Mouse (Mus musculus) cerebellum, adult 9-10 months (tissue): ENCODE data around the gene Slc12a6.

ENCODE experiments used
- DNase-seq: peaks from one replicate; pipeline ENCODE4 v3.0.0; 2022

Gene Slc12a6

DNA sequence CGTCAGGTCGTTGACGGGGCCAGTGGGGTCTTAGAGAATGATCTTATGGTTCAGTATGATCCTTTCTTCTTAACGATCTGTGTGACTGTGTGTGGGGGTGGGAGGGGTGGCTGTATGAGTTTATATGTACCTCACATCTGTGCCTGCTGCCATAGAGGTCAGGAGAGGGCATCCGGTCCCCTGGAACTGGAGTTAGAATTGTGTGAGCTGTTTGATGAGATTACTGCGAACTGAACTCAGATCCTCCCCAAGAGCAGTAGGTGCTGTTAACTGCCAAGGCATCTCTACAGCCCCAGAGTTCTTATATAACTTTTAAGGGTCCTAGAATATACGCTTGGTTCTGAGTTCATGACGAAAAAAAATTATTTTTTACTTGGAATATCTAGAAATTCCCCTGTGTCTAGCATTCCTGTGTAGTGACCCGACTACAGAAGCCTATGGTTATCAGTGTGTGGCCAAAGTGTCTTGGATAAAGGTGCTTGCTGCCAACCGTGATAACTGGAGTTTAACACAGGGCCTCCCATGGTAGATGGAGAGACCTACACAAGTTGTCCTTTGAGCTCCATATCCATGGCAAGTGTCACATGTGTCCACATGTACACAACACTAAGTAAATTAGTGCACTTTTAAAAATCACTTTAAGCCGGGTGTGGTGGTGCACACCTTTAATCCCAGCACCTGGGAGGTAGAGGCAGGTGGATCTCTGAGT lies 62.6 kb downstream of the Slc12a6 start:
- no peak for DNase-seq

DNA sequence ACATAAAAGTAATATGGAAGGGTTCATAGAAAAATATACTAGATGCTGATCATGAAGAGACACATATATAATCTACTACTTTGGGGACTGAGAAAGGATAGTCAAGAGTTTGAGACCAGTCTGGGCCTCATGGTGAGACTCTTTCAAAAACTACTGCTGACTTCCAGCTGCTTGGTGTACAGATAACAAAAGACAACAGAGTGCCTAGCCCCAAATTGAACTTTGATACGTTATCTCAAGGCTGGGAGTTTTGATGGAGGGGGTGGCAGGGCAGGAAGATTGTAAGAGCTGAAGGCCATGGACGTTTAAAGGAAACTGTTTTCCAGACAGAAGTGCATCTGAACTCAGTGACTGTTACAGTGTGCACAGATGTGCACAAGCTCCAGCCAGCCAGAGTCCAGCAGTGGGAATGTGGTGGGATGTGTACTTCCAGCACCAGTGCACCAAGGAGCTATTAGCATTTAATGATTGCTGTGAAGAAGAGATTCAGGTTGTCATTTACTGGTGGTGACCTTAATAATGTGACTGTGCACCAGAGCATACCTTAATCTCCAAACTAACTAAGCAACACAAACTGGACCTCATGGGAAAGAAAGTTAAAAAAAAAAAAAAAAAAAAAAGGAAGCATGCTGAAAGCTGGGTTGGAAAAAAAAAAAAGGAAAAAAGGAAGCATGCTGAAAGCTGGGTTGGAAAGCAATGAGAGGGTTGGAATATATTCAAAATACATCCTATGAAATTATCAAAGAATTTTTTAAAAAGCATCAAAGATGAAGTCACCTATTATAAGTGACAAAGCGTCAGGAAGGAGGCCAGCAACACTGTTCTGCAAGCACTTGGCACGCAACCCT lies 66.7 kb downstream of the Slc12a6 start:
- no peak for DNase-seq

DNA sequence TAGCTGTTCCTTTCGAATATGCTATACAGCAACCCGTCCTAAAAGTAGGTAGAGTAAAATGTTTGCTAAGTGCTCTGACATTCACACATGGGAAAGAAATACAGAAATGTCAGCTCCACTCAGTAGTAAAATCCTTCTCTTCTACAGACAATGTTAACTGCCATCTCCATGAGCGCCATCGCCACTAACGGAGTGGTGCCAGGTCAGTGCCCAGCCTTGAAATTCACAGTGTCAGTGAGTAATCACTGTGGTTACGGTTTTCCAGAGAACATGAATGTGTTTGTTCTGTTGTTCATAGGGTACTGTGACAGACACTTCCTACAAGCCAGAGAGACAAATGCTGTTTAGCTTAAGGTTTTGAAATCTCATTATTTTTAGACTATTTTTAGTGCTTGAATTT lies 71.6 kb downstream of the Slc12a6 start:
- no peak for DNase-seq

DNA sequence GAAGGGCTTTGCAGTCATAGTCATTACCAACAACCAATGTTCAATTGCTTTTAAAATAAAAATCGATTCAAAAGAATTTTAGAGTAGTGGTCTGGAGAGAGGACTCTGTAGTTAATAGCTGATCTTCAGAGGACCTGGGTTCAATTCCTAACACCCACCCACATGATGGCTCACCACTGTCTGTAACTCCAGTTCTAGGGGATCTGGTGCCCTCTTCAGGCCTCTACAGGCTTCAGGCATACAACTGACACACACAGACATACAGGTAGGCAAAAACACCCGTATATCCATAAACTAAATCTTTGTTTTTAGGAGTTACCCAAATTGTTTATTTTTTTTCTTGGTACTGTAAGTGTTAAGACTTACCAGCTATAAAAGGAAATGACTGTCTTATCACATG lies 74.1 kb downstream of the Slc12a6 start:
- DNase-seq = no peak

DNA sequence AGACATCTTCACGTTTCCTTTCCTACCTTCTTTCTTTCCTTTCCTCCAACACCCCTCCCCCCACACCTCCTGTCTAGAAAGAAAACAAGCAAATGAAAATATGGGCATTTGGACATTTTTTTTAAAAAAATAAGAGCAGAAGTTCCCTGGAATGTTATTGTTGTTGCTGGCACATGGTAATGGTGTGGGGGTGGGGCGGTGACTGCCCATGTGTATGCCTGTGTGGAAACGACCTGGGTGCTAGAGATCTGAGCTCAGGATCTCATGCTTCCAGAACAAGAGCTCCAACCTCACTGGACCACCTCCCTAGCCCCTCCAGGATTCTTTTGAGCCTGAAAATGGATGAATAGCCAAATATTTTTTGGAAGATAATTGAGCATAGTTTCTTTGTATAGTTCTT lies 75.5 kb downstream of the Slc12a6 start:
- DNase-seq = no peak

DNA sequence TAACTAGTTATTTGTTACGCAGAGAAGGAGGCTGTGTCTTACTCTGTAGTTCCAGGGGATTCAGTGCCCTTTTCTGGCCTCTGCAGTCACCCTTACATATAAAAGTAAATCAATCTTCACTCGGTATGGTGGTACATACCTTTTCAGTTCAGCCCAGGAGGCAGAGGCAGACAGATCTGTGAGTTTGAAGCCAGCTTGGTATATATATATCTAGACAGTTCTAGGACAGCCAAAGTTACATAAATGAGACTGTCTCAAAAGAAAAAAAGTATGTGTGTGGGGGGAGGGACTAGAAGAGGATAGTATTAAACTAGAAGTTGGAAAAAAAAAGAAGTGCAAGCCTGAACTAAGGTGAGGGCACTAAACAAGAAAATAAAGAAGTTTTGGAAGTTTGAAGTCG lies 82.6 kb downstream of the Slc12a6 start:
- no peak for DNase-seq

DNA sequence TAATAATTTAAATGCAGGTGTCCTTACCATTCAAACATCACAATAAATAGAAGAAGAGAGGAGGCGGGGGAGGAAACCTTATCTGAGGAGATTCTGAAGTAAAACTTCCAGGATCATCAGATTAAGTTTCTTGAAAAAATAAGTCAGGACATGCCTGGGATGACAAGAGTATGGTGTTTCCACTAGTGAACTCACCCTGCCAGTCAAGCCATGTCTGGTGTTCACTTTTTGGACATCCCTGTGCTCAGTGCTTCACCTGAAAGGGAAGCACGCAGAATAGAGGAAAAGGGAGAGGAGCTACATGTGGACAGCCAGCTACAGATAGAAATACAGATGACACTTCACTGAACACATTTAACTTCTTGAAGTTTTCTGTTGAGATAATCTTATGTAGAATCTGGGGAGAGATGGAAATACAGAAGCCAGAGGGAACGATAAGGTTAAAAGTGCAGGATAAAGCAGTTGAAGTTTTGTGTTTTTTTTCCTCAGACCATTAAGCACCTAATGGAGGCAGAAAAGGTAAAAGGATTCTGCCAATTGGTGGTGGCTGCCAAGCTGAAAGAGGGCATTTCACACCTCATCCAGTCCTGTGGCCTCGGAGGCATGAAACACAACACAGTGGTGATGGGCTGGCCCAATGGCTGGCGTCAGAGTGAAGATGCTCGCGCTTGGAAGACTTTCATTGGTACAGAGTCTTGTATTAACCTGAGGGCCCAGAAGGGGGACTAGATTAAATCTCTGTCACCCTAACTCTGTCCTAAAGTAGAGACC lies 88.2 kb downstream of the Slc12a6 start:
- DNase-seq = no peak

DNA sequence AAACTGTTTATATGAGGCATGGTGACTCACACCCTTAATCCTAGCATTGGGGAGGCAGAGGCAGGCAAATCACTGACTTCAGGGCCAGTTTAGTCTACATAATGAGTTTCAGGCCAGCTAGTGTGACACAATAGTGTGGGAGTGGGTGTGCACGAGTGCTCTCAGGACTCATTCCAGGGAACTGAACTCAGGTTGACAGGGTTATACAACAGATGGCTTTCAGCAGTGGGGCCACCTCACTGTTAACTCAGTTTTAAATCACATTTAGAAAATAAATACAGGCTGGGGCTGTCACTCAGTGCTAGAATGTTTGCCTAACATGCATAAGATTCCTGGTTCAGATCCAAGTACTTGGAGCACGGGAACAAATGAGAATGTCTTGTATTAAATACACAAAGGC lies 94.0 kb downstream of the Slc12a6 start:
- no peak for DNase-seq

DNA sequence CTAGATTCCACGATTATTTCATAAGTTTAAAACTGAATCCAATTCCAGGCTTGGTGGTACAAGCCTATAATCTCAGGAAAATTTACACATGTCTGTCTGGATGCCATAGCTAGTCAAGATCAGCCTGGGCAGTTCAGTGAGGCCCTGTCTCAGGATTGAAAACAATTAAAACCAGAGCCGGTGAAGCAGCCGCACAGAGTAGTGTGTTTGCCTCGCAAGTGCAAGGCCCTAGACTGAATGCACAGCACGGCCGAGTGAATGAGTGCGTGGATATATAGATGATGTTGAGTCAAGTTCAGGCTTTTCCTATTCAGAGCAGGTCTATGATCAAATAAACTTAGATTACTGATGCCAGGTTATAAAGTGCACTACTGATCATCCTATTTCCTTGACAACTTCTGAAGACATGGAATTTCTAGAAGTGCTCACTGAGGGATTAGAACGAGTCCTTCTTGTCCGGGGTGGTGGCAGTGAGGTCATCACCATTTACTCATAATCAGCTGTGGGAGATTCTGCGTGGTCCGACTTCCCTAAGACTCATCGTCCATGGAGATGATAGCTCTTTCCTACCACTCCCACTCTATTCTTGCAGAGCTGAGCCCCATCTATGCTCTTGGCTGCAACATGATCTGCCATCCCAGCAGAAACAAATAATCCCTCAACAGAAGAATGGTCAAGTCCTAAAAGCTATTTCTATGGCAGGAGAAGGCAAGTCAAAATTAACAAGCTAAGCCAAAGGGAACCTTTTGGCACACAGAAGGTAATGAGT lies 94.6 kb downstream of the Slc12a6 start:
- DNase-seq = no peak

DNA sequence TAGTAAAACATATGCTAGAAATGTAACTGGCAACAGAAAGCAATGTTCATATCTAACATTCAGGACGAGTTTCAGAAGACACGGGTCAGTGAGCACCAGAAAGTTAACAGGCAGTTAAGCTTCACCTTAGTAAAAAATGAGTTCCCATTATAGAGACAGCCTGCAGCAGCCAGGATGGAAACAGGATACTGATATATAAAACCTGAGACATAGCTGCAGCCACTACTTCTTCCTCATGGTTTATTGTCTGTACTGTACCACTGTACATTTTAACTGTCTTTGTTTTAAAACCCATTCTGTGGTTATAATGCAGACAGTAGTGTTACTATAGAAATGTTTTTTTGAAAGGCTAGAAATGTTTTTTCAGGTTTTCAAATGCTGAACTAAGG lies 95.2 kb downstream of the Slc12a6 start:
- DNase-seq = no peak

DNA sequence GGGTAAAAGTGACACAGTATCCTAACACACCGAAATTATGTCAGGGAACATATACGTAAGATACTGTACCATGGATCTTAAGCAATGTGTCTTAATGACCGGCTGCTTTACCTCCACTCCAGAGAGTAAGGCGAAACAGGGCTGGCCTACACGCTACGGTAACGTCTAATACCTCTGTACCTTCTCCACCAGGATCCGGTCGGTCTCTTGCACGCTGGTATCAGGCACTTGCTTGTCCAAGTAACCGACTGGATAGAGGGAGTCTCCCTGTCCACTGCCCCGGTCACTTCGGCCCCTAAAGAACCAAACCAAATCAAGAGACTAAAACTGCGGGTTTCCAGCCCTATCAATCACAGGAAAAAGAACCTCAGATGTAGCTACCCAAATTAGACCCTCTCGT lies 101.6 kb downstream of the Slc12a6 start:
- no peak for DNase-seq

DNA sequence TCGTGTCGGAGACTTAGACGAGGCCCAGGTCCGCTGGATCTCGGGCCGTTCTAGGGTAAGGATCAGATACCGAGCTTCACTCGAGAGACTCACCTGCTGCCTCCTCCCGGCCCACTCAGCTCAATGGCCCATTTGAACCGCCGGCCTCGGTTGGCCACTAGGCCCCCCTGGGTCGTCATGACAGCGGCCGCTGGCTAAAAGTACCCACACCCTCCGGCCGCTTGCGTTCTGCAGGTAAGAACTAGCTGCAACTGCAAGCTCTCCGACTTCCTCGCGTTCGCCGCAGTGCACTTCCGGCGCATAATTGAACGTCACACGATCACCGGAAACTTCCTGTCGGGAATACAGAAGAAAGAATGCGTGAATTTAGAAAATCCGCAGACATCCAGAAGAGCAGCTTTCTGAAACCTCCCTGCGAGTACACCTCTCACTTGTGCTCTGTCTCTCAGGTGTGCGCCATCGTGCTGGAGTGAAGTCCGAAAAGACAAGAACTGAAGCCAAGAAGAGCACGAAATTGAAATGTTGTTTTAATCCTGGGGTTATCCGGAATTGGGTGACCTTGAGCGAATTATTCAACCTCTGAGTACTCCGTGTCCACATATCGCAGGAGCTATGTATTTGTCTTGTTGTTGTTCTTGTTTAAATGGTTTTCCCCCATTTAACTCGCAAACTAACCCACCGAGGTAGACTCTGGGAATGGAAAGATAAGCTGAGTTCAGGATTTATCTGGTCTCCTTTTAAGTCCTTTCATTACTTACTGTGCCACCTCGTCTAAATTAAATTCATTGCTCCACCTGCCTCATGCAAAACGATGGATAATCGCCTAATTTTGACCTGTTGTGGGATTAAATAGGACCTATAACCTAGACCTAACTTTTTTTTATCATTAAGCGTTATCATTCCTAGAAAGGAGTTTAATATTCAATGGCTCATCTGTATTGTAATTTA lies 102.4 kb downstream of the Slc12a6 start, which contains the start of gene Emc4:
TSS of gene Emc4 (minus strand) at position 302 of the 948 bp plus-strand sequence.
- DNase-seq = peak; percentile 90

DNA sequence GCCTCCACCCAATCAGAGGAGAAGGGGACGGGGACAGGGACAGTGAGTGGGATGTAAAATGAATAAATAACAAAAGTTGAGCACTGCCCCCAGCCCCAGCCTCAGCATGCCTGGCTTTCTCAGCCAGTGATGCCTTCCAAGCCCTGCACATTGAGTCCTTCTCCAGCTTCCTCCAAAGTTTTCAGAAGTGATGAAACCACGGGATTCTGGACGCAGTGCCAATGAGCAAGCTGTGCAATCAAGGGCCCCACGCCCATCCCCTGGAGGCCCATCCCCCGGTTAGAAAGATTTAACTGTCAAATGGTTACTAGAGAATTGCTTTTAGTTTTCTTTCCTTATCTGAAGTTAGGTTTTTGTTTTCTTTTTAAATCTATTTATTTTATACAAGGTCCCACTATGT lies 104.3 kb downstream of the Slc12a6 start:
- no peak for DNase-seq

DNA sequence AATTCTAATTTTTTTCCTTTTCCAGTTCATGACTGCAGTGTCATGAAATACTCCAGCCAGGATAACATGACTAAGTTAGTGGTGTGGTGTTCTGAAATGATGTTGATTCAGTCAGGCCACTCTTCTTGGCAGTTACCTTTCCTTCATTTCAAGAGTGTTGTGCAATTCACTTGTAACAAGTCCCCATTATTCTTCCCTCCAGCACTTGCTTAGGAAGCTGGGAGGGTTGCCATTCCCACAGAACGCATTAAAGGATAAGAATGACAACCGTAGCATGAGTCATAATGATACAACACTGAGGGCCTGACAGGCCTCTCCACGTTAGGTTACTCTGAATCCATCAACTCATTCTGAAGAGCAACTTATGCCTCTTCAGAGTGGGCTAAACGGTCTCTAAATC lies 107.5 kb downstream of the Slc12a6 start:
- DNase-seq = no peak

DNA sequence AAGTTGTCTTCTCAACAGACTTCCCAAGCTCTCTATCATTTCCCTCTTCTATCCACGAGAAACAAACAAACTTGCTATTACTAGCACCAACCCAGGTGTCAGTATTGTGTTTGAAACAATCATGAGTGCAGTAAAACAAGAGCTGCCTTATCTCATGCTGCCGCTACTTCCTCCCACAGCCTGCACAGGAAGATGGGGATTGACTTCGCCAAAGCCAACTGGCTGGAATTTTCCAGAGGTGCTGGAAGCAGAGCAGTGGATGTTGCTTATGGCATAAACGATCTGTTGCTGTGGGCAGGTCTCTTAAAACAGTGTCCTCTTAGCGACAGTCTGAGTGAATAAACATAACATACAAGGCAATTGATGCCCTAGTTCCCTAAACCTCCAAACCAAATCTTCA lies 109.0 kb downstream of the Slc12a6 start:
- DNase-seq = no peak

DNA sequence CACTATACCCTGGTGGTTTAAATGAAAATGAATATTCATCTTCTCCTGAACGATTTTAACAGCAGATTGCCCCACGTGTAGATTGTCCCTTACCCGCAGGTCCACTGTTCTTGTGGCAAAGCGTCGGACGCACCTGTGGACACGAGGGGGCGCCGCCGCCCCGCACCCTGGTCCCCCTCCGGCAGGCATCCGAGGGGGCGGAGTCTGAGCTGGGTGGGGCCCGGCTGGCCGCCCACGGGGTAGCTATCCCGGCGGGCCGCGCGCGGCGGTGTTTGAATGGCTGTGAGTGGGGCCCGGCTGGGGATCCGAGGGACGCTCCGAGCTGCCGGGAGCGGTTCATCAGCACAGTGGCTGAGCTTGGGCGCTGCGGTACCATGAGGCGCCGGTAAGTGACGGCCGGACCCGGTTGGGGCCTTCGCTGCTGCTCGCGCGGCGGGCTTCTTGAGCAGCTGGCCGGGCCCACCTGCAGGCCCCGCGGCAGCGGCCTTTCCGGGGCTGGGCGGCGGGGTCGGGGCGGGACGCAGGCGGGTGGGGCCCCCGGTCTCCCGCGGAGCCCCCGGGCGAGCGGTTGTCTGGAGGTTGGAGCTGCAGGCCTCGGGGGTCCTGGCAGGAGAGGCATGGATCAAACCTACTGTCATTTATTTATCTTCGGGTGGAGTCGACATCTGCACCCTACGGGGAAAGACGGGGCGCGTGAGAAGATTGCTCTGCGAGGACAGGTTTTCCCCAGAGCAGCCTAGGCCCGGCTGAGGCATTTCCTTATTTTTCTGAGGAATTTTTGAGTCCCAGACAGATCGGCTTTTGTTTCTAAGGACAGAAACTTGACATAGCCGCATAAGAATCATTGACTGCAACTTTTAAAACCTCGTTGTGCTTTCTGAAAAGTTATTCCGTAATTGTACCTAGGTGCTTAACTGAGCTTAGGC lies 113.6 kb downstream of the Slc12a6 start, which contains the start of gene Katnbl1:
TSS of gene Katnbl1 (plus strand) at position 239 of the 926 bp plus-strand sequence.
- DNase-seq = peak; percentile 91

DNA sequence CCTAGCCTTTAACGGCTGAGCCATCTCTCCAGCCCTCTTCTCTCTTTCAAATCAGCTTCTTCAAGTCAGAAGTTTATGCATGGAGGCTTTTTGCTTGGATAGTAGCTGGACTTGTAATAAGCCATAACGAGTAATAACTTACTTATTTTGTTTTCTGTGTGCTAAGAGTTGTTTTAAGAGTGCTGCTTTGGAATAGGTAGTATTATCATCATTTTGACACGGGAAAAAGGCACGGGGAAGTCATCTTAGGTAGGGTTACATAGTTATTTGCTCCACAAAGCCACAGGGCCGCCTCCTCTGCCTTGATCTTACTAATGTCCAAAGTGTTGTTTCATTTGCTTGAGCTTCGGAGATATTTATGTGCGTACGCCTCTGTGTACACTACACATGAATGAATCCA lies 114.5 kb downstream of the Slc12a6 start:
- no peak for DNase-seq

DNA sequence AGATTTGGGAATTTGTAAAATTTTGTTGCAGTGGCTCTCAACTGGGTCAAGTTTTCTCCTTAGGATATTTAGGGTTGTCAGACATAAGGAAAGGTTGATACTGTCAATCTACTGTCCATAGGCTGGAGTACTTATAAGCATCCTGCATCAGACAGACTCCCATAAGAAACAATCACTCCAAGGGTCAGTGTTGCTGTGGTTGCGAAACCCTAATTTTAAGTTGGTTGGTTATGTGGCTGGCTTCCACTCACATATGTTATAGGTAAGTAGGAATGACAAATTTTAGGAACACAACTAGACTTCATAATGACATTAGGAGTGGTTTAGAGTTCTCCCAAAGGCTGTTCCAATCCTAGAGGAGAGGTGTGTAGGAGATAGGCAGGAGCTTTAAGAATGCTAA lies 115.6 kb downstream of the Slc12a6 start:
- DNase-seq = no peak

DNA sequence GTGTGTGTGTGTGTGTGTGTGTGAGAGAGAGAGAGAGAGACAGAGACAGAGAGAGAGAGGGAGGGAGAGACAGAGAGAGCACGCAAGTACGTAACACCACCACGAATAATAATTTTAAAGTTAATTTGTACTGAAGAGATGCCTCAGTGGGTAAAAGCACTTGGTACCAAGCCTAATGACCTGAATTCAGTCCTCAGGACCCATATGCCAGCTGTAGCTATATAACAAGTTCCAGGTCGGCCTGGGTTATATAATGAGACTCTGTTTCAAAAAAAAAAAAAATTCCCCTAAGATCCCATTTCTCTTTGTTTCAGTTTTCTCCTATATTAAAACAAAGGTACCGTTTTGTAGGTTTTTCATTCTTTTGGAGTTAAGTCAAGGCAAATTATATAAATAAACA lies 125.2 kb downstream of the Slc12a6 start:
- peak; percentile 56 for DNase-seq

DNA sequence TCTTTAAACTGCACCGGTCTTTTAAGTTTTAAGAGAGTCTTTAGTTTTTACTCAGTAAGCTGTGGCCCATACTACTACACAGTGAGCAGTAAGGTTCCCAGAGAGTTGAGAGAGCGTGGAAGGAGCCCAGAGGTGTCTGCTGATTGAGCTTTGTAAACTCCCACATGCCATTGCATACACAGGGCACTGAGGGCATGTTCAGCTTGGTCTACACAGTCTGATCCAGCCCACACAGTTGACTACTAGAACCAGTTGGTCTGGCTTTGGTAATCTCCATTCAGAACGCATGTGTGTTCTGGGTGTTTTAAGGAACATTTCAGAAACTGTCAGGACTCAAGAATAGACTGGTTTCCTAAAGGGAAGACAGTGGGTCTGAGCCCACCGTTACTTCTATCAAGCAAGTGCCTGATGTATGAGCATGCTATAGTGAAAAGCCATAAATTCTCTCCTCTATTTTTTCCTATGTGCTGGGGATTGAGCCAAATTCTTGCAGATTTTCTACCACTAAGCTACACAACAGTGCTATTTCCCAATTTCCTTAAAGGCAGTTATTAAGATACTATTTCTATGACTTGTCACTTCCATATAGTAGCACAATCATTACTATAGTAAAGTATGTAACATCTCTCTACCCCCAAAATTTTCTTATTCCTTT lies 125.8 kb downstream of the Slc12a6 start:
- DNase-seq = no peak
